Mouse (Mus musculus) MEL (cell line): ENCODE results near the gene Rtf1. TPM values are rescaled to one million over a fixed set of nuclear protein-coding genes. Genes with fewer than 3 reads are reported as not detected.

Experiments used
- DNase-seq: peaks from one replicate; pipeline ENCODE4 v3.0.0; 2011; ENCODE audit warnings: low read depth, low spot score
- H3K27ac ChIP-seq: 2 replicates; pipeline ENCODE4 v1.5.1; 2012; ENCODE audit warnings: low read depth, mild to moderate bottlenecking, control low read depth, low read length, moderate library complexity; ENCODE audit not compliant: control insufficient read depth
- H3K27me3 ChIP-seq, 2 experiments: fragments of 150-350 bp in 1 of 2; sonication (generic) in 1 of 2; 2 replicates each; pipeline ENCODE4 v1.6.1; 2012; ENCODE audit warnings: low read length in 2 of 2, mild to moderate bottlenecking in 2 of 2, improper control_type of control experiment in 1 of 2, moderate library complexity in 1 of 2; ENCODE audit not compliant: insufficient read depth in 2 of 2, control insufficient read depth in 1 of 2
- H3K36me3 ChIP-seq, 2 experiments: 2 replicates each; pipeline ENCODE4 v1.6.1; 2012 to 2014; ENCODE audit warnings: low read length in 2 of 2, improper control_type of control experiment in 1 of 2, inconsistent platforms in 1 of 2, mild to moderate bottlenecking in 1 of 2; ENCODE audit not compliant: insufficient read depth in 2 of 2, control insufficient read depth in 1 of 2
- H3K4me1 ChIP-seq, 2 experiments: fragments of 150-350 bp in 1 of 2; sonication (generic) in 1 of 2; 2 replicates each; pipeline ENCODE4 v1.6.1; 2012; ENCODE audit warnings: low read length in 2 of 2, improper control_type of control experiment in 1 of 2, mild to moderate bottlenecking in 1 of 2; ENCODE audit not compliant: insufficient read depth in 2 of 2, control insufficient read depth in 1 of 2
- H3K4me3 ChIP-seq, 2 experiments: fragments of 150-350 bp in 1 of 2; sonication (generic) in 1 of 2; 2 replicates each; pipeline ENCODE4 v1.5.1; 2012; ENCODE audit warnings: low read depth in 2 of 2, low read length in 2 of 2, mild to moderate bottlenecking in 2 of 2, moderate library complexity in 2 of 2, control low read depth in 1 of 2, improper control_type of control experiment in 1 of 2; ENCODE audit not compliant: control insufficient read depth in 1 of 2, insufficient read depth in 1 of 2
- H3K79me2 ChIP-seq: 2 replicates; pipeline ENCODE4 v1.6.1; 2012; ENCODE audit warnings: mild to moderate bottlenecking, low read length, moderate library complexity; ENCODE audit not compliant: control insufficient read depth, poor library complexity, insufficient read depth
- H3K9ac ChIP-seq: 2 replicates; pipeline ENCODE4 v1.6.1; 2012; ENCODE audit warnings: low read depth, mild to moderate bottlenecking, control low read depth, low read length, moderate library complexity; ENCODE audit not compliant: control insufficient read depth, poor library complexity, severe bottlenecking
- H3K9me3 ChIP-seq: fragments of 150-350 bp; sonication (generic); replicated peaks from 2 replicates; pipeline ENCODE4 v1.6.1; 2012; ENCODE audit warnings: mild to moderate bottlenecking, low read length, improper control_type of control experiment, moderate library complexity; ENCODE audit not compliant: insufficient read depth
- CHD1 ChIP-seq: IDR thresholded peaks from 2 replicates; pipeline ENCODE4 v1.6.1; 2012; ENCODE audit warnings: low read depth, mild to moderate bottlenecking, inconsistent platforms, low read length, improper control_type of control experiment
- CHD2 ChIP-seq: IDR thresholded peaks from 2 replicates; pipeline ENCODE4 v1.6.1; 2011; ENCODE audit warnings: low read length, improper control_type of control experiment
- ELF1 ChIP-seq: IDR thresholded peaks from 2 replicates; pipeline ENCODE4 v1.6.1; 2014; ENCODE audit warnings: low read depth, mild to moderate bottlenecking, inconsistent platforms, low read length, improper control_type of control experiment, moderate library complexity
- ETS1 ChIP-seq: IDR thresholded peaks from 2 replicates; pipeline ENCODE4 v1.6.1; 2012; ENCODE audit warnings: low read depth, mild to moderate bottlenecking, inconsistent platforms, low read length, improper control_type of control experiment, moderate library complexity
- GATA1 ChIP-seq: IDR thresholded peaks from 2 replicates; pipeline ENCODE4 v1.6.1; 2011; ENCODE audit warnings: low read depth, low read length, improper control_type of control experiment
- MAFK ChIP-seq: IDR thresholded peaks from 2 replicates; pipeline ENCODE4 v1.6.1; 2011; ENCODE audit warnings: low read depth, mild to moderate bottlenecking, low read length, improper control_type of control experiment, borderline replicate concordance
- MAX ChIP-seq: IDR thresholded peaks from 2 replicates; pipeline ENCODE4 v1.6.1; 2011; ENCODE audit warnings: low read length, improper control_type of control experiment
- MAZ ChIP-seq: IDR thresholded peaks from 2 replicates; pipeline ENCODE4 v1.6.1; 2012; ENCODE audit warnings: low read depth, mild to moderate bottlenecking, inconsistent platforms, low read length, improper control_type of control experiment
- MEF2A ChIP-seq: IDR thresholded peaks from 2 replicates; pipeline ENCODE4 v1.6.1; 2014; ENCODE audit warnings: low read depth, mild to moderate bottlenecking, inconsistent platforms, low read length, improper control_type of control experiment; ENCODE audit not compliant: poor library complexity, insufficient replicate concordance, severe bottlenecking; ENCODE audit errors: extremely low read depth
- MXI1 ChIP-seq: IDR thresholded peaks from 2 replicates; pipeline ENCODE4 v1.6.1; 2011; ENCODE audit warnings: mild to moderate bottlenecking, low read depth, low read length, improper control_type of control experiment
- MYB ChIP-seq: IDR thresholded peaks from 2 replicates; pipeline ENCODE4 v1.6.1; 2011; ENCODE audit warnings: mild to moderate bottlenecking, low read depth, low read length, improper control_type of control experiment
- MYC ChIP-seq: IDR thresholded peaks from 2 replicates; pipeline ENCODE4 v1.6.1; 2011; ENCODE audit warnings: low read depth, mild to moderate bottlenecking, low read length, improper control_type of control experiment, moderate library complexity
- NRF1 ChIP-seq: IDR thresholded peaks from 2 replicates; pipeline ENCODE4 v1.6.1; 2014; ENCODE audit warnings: low read depth, mild to moderate bottlenecking, inconsistent platforms, low read length, improper control_type of control experiment, moderate library complexity; ENCODE audit not compliant: poor library complexity, insufficient read depth, severe bottlenecking
- POLR2AphosphoS2 ChIP-seq: IDR thresholded peaks from 2 replicates; pipeline ENCODE4 v1.6.1; 2011; ENCODE audit warnings: low read length, improper control_type of control experiment
- RCOR1 ChIP-seq: IDR thresholded peaks from 2 replicates; pipeline ENCODE4 v1.6.1; 2012; ENCODE audit warnings: low read depth, mild to moderate bottlenecking, inconsistent platforms, low read length, improper control_type of control experiment
- SMC3 ChIP-seq: IDR thresholded peaks from 2 replicates; pipeline ENCODE4 v1.6.1; 2011; ENCODE audit warnings: low read depth, low read length, improper control_type of control experiment
- TAL1 ChIP-seq: IDR thresholded peaks from 2 replicates; pipeline ENCODE4 v1.6.1; 2012; ENCODE audit warnings: mild to moderate bottlenecking, inconsistent platforms, low read length, moderate library complexity, mixed read lengths
- USF2 ChIP-seq, 2 experiments: IDR thresholded peaks; 2 replicates each; pipeline ENCODE4 v1.6.1; 2011 to 2012; ENCODE audit warnings: improper control_type of control experiment in 2 of 2, low read length in 2 of 2, borderline replicate concordance in 1 of 2, inconsistent platforms in 1 of 2, low read depth in 1 of 2, mild to moderate bottlenecking in 1 of 2; ENCODE audit not compliant: insufficient read depth in 1 of 2
- ZC3H11A ChIP-seq: IDR thresholded peaks from 2 replicates; pipeline ENCODE4 v1.6.1; 2012; ENCODE audit warnings: low read depth, mild to moderate bottlenecking, inconsistent platforms, low read length, improper control_type of control experiment
- ZMIZ1 ChIP-seq: IDR thresholded peaks from 2 replicates; pipeline ENCODE4 v1.6.1; 2012; ENCODE audit warnings: low read depth, mild to moderate bottlenecking, inconsistent platforms, low read length, improper control_type of control experiment, moderate library complexity
- ZNF384 ChIP-seq: IDR thresholded peaks from 2 replicates; pipeline ENCODE4 v1.6.1; 2012; ENCODE audit warnings: low read depth, mild to moderate bottlenecking, inconsistent platforms, low read length, improper control_type of control experiment
- polyA plus RNA-seq, 2 experiments: library from polyadenylated mRNA; stranded (reverse) in 1 of 2; unstranded in 1 of 2; fragments of >175 nt in 1 of 2; fragments of >200 nt in 1 of 2; gene quantifications; 2 replicates each; pipeline versions ENCODE4 v1.2.1 to v1.2.4; 2012; ENCODE audit warnings: low replicate concordance in 2 of 2, low read depth in 1 of 2; ENCODE audit not compliant: insufficient read length in 2 of 2, insufficient read depth in 1 of 2, missing spikeins in 1 of 2
- total RNA-seq: library from RNA; depleted of rRNA; stranded (reverse); fragments of 300-350 nt; gene quantifications from 2 replicates; pipeline ENCODE4 v1.2.3, GENCODE M21; 2012

Rtf1 gene
- total and polyA plus RNA-seq, 3 experiments = 10.6 to 46.0 TPM; not detected in 1

GRCm38 (mm10) chr2:119727762-119728416 is 53.0 kb downstream of the Rtf1 start:
- H3K4me1 ChIP-seq = peaks cover 0 to 9% of the 10 kb centered on the region in 2 experiments; a peak in 3 of 4 replicates
- TF ChIP-seq MYC = no peak
- TF ChIP-seq MXI1 = no peak
- TF ChIP-seq NRF1 = no peak
- TF ChIP-seq SMC3 = no peak
- no peak for TF ChIP-seq ZC3H11A
- no peak for TF ChIP-seq POLR2AphosphoS2
- TF ChIP-seq USF2 (IDR thresholded peaks at IDR 0.05; ENCODE audit: borderline replicate concordance in 1 of 2, insufficient read depth in 1 of 2, low read depth in 1 of 2, low read length in 2 of 2) = no peak
- TF ChIP-seq MAFK = no peak
- no peak for TF ChIP-seq MEF2A
- TF ChIP-seq, all 39 proteins: peak for 0
- DNase-seq = no peak
- H3K27me3 ChIP-seq = no peaks in the 10 kb centered on the region
- no peaks in the 10 kb centered on the region for H3K9me3 ChIP-seq
- peaks cover 10 to 15% of the 10 kb centered on the region in 2 experiments for H3K36me3 ChIP-seq
- no peak overlapping the region for H3K27ac ChIP-seq
- H3K9ac ChIP-seq = no peak overlapping the region
- H3K79me2 ChIP-seq = no peaks in the 10 kb centered on the region
- no peak overlapping the region for H3K4me3 ChIP-seq

- Histone ChIP-seq H3K4me3 (no peak overlapping the region), H3K36me3 (peaks cover 0 to 13% of the 10 kb centered on the region in 2 experiments; a peak in 2 of 4 replicates), H3K27ac (no peak overlapping the region), H3K9ac (no peak overlapping the region), H3K9me3 (no peaks in the 10 kb centered on the region), H3K27me3 (no peaks in the 10 kb centered on the region)
- DNase-seq = no peak
- no peak for TF ChIP-seq MAFK
- TF ChIP-seq MYC = no peak
- TF ChIP-seq MXI1 = no peak
- no peak for TF ChIP-seq ETS1
- TF ChIP-seq ZNF384 = no peak
- TF ChIP-seq NRF1 = no peak
- TF ChIP-seq ZMIZ1 = no peak
- TF ChIP-seq RCOR1 = no peak
- no peak for TF ChIP-seq CHD1
- no peak for TF ChIP-seq SMC3
- TF ChIP-seq MAX = no peak
- TF ChIP-seq MAZ = no peak
- TF ChIP-seq TAL1 = no peak
- no peak for TF ChIP-seq MYB
- TF ChIP-seq CHD2 = no peak
- no peak for TF ChIP-seq GATA1
- no peak for TF ChIP-seq ELF1
- TF ChIP-seq, all 39 proteins: peak for 0
- Histone ChIP-seq H3K4me1 (no peaks in the 10 kb centered on the region), H3K79me2 (no peaks in the 10 kb centered on the region)
Observed at GRCm38 (mm10) chr2:119730735-119731134, 55.9 kb downstream of the Rtf1 start.
